Mouse (Mus musculus) forelimb bud, embryonic 11.5 days (tissue): ENCODE results near the gene Cngb1.
"Not testable (repeated sequence)": the region's sequence is repeated elsewhere in the genome, so short reads cannot be mapped to it uniquely, and the experiment has no call there.

ENCODE experiments used
- DNase-seq: peaks from one replicate; pipeline ENCODE4 v3.0.0-alpha.2; 2012; ENCODE audit warnings: low read depth, low spot score

Gene Cngb1

DNA sequence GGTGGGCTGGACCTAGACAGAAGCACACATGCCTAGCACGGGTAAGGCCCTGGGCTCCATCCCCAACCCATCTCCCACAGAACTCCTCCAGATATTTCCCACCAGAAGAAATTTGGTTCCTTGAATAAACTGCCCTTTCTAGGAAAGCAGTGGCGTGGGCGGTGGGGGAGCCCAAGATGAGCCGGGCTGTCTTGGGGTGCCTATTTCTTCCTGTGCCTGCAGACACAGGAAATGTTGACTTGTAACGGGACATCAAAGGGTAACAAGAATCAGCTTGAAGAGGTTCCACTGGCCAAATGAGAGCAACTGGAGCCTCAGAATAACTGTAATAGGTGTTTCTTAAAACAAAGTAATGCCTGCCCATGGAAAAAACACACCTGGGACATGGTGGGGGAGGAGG is 59.1 kb downstream of the Cngb1 start:
- no peak for DNase-seq

- DNase-seq = peak; percentile 19
Measured at GRCm38 (mm10) chr8:95245180-95245579, 61.2 kb downstream of the Cngb1 start.

GRCm38 (mm10) chr8:95243853-95244252 is 62.5 kb downstream of the Cngb1 start:
- no peak for DNase-seq

DNA sequence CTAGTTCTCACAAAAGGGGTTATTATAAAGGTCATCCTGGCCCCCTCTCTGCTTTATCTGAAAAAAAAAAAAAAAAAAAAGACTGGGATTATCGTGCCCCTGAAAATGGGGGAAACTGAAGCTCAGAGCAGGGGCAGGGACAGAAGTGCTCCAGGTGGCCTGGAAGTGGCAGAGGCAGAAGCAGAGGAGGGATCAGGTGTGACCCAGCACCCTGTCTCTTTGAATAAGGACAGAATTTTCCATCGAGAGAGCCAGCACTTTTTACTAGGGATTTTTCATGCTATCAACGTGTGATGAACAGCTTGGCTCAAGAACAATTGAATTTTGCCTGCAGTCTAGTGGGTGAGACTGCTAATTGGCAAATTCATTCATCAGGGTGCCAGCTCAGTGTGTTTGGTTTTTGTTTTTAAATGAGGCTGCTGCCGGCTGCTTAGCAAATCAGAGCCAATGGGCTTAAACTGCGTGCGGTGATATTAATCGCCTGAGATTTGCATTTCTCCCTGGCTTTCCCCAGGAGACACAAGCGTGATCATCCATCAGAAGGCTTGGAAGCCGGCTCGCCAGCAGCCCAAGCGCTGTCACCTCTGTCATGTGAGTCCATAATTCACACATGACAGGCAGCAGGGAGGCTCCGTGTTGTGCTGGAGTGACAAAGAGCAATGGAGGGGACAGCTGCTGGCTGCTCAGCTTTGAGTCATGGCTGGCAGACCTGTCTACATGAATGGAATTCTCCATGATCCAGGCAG is 63.4 kb downstream of the Cngb1 start:
- no peak for DNase-seq

DNA sequence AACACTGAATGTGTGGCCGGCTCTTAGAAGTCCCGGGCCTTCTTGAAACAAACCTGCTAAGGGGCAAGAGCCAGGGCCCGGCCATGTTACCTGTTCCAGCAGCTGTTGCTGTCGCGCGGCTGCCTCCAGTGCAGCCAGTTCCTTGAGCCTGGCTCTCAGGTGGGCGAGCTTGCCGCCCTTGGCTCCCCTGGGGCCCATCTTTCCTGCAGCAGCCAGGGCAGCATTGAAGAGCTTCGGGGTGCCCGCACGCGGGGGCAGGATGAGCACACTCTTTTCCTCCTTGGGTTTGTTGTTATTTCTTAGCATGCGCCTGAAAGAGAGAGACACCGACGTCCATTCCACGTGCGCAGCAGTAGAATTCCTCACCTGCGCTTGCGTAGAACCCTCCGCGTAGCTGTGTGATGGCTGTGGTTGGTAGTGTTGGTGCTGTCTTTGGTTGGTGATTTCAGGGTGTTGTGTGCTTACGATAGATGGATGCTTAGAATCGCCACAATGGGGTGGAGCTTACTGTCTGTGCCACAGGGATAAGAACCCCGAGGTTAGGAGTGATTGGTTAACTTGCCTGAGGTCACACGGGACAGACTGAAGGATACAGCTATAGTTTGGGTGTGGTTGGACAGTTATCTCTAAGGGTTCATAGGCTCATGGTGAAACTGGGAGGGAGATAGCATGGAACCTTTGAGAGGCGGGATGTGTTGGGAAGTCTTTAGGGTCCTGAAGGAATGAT is 64.1 kb downstream of the Cngb1 start:
- no peak for DNase-seq

GRCm38 (mm10) chr8:95235683-95236082 is 70.7 kb downstream of the Cngb1 start:
- peak; percentile 67 for DNase-seq

- not testable (repeated sequence) for DNase-seq
Measured at GRCm38 (mm10) chr8:95230086-95230485, 76.3 kb downstream of the Cngb1 start.

GRCm38 (mm10) chr8:95227151-95227468 is 79.3 kb downstream of the Cngb1 start:
- no peak for DNase-seq

DNA sequence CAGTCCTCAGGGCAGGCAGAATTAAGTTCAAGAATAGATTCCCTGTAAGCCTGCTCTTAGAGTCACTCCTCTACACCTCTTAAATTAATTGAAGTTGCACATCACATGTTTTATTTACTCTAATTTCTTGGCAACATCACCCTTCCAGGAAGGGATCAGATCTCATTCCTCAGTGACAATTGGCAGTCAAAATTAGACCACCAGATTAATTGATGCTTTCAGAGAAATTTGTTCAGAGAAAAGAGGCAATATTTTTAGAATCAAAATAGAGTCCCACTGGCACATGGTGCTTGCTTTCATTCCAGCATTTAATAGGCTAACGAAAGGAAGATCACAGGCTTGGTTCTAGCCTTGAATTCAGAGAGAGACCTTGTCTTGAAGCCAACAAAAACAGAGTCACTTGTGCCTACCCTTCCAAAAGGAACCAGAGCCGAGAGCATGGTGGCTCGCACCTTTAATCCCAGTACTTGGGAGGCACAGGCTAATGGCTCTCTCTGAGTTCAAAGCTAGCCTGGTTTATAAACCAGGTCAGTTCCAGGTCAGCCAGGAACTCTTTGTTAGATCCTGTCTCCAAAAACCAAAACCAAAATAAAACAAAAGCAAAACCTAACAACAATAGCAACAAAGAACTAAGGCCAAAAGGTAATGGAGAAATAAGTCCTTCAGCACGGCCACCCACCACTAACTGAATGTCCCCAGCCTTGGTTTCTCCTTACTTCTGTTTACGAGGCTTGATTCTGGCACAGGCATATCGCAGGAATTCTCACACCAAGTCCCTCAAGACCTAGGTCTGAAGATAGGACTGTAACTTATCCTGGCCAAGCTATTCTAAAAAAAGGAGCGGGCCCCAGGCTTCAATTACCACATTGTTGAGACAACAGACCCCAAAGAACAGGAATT is 79.9 kb downstream of the Cngb1 start:
- no peak for DNase-seq

- no peak for DNase-seq
Measured at GRCm38 (mm10) chr8:95223969-95224368, 82.4 kb downstream of the Cngb1 start.

GRCm38 (mm10) chr8:95221045-95221444 is 85.3 kb downstream of the Cngb1 start:
- DNase-seq = no peak

DNA sequence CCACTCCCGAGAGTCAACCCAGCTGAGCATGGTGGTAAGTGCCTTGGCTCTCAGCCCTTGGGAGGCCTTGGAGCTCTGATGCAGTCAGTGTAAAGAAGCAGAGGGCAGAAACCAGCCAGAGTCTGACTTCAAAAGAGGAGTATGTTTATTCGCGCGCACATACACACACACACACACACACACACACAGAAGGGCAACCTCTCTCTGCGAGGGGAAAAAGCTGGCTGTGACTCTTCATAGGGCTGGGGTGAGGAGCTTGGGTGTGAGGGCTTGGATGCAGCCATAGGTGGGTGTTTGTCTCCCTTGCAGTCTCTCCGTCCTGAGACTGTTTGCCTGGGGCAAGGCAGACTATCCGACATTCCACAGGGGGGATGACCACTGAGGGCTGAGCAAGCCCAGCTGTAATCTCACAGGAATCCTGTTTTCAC is 85.8 kb downstream of the Cngb1 start:
- no peak for DNase-seq

- no peak for DNase-seq
Measured at GRCm38 (mm10) chr8:95219623-95220022, 86.8 kb downstream of the Cngb1 start.

DNA sequence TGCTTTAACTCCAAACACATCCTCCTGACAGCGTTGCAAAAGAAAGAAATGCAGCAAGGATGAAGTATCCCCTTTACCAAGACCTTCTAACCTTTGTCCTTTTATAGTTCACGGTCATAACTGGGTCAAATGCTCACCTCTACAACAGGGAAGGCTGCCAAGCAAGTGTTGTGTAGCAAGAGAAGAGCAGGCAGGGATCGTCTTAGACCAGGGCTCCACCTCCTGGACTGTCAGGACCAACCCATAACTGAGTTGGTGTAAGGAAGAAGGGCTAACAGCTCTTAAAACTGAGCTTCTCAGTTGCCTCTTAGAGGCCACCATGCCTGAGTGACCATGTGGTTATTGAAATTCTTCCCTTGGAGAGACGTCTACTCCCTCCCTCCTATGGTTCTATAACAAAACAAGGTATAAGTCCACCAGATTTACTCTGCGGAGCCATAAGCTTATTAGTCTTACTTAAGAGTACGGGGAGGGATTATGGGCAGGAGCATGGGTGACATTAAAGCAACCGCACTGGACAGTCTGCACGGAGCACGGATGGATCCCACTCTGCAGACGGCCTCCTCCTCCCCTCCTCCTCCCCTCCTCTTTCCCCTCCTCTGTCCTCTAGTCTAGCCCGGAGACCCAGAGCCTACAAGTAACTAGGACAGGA is 90.5 kb downstream of the Cngb1 start:
- DNase-seq = no peak

DNA sequence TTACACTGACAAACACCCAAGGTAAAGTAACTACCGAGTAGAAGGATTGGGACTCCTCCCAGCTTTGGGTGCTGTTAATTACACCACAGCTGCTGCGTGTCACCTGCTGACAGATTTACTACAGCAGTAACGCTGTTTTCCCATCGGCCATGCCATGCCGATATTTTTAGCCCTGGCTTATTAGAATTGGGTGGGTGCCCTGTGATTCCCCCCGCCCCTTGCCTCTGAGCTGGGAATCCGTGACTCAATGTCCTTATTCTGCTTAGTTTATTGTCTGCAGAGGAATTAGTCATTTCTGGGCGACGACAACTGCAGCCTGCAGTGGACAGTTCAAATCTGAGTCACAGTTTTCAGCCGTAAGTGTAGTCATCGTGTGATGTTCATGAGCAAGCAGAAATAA is 96.5 kb downstream of the Cngb1 start:
- DNase-seq = peak; percentile 31

DNA sequence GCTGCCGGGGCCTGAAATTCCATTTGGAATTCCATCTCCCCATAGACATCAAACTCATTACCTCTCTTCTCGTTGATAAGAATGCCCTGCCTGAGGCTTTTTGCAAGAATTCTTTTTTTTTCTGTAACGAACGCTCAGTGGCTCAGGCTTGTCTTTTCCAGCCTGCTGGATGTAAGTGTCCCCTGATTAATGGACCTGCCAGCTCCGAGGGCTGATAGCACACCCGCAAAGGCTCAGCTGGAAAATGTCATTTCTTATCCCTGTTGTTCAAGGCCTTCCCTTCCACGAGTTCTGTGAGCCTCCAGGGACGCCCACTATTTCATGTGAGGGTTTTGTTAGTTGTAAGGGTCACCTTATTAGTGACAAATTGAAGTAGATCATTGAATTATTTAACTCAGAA is 100.4 kb downstream of the Cngb1 start:
- DNase-seq = no peak

DNA sequence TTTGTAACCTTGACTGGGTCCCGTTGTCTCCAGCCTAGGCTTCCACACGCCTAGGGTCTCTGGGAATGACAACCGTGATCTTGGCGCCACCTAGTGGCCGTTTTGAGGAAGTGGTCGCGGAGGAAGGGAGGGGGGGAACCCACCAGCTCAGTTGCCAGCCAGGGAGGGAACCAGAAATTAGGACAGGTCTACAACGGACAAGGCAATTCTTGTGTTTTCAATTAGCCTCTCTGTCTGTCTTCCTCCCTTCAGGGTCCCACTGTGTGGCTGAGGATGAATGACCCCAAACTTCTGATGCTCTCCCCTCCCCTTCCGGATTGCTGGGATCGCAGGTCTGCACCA is 102.4 kb downstream of the Cngb1 start:
- DNase-seq = peak; percentile 77

GRCm38 (mm10) chr8:95203326-95204038 is 102.9 kb downstream of the Cngb1 start:
- no peak for DNase-seq

DNA sequence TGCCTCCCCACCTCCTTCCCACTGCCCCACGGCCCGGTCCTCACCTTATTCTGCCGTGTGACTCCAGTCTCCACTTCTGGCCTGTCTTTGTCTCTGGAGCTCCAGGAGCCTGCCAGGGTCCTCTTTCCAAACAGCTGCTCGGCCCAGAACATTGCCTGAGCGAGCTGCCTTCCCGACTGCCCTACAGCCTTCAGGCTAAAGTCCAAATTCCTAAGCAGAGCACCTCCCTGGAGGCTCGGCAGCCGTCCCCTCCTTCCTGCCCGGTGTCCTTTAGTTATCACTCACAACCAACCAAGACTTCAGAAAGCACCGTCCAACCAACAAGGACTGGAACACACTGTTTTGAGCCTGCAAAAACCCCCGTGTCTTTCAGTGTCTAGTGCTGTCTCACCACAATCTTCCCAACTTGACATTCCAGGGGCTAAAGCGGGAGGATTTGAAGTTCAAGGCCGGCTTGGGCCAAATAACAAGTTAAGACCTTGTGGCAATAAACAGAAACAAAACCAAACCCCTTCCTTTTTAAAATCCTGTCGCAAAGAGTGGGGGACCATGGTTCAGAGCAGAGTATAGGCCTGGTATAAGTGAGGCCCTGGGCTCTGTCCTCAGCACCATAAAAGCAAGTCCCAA is 103.6 kb downstream of the Cngb1 start, which contains the start of gene Kifc3:
Kifc3 (minus strand) TSS at position 164 of the 627 bp plus-strand sequence.
- no peak for DNase-seq

DNA sequence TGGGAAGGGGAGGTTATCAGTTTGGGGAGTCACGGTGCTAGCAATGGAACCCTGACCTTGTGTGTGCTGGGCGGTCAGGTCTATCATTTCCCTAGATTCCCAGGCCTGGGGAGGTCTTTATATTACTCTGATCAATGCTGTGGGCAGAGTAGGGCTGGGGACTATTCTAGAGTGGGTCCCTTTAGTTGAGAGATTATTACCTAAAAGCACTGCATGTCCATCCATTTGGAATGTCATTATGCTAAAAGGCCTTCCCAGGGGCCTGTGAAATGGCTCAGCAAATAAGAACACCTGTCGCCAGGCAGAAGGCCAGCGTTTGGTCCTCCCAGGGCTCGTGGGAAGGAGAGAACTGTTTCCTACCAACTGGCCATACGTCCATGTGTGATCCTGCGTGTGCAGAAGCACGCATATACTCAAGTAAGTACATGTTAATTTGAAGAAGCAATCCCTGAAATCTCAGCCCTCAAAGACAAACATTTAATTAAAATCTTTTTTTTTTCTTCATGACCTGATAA is 104.3 kb downstream of the Cngb1 start:
- no peak for DNase-seq
